Mouse (Mus musculus) cerebellum, adult 2 months (tissue): ENCODE data around the gene Mrgprh.

Source experiments
- CTCF ChIP-seq: fragments of 200-500 bp; IDR thresholded peaks from 2 replicates; pipeline ENCODE4 v1.5.1; 2011; ENCODE audit warnings: low read depth, mild to moderate bottlenecking, control low read depth, low read length, moderate library complexity, borderline replicate concordance; ENCODE audit not compliant: insufficient read depth
- POLR2A ChIP-seq: fragments of 200-500 bp; IDR thresholded peaks from 2 replicates; pipeline ENCODE4 v1.6.1; 2011; ENCODE audit warnings: low read length, control low read depth, borderline replicate concordance; ENCODE audit not compliant: insufficient read depth

DNA sequence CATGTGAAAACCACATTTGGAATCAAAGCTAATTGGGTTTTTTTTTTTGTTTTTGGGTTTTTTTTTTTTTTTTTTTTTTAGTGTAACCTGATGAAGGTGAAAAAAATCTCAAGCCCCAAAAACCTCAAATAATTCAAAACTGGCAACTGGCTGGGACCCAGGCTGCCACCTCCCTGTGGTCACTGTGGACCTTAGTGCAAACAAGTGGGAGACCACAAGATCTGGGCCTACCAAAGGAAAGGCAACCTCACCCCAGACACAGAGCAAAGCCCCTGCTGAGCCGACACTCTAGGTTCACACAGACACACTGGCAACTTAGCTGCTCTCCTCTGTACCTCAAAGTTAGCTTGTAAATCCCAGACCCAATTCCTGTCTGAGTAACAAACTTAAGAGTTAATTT lies 28.5 kb downstream of the Mrgprh start:
- TF ChIP-seq CTCF: no peak
- TF ChIP-seq POLR2A: no peak
